Mouse (Mus musculus) G1E (cell line): Measurements from ENCODE around the gene Smyd2. TPM values are rescaled to one million over a fixed set of nuclear protein-coding genes. Genes with fewer than 3 reads are reported as not detected.

Experiments
- ATAC-seq: 2 replicates; pipeline ENCODE4 v1.8.0; 2016; ENCODE audit warnings: mild to moderate bottlenecking; ENCODE audit not compliant: insufficient number of reproducible peaks, poor library complexity, low FRiP score, severe bottlenecking; ENCODE audit errors: extremely low read depth
- DNase-seq: peaks from one replicate; pipeline ENCODE4 v3.0.0; 2012; ENCODE audit warnings: low spot score
- H3K27me3 ChIP-seq: 2 replicates; pipeline ENCODE4 v1.6.1; 2012; ENCODE audit warnings: mild to moderate bottlenecking, low read length, inconsistent platforms; ENCODE audit not compliant: insufficient read depth
- H3K36me3 ChIP-seq: replicated peaks from 2 replicates; pipeline ENCODE3; 2012; ENCODE audit warnings: mild to moderate bottlenecking, inconsistent platforms
- H3K4me1 ChIP-seq: 2 replicates; pipeline ENCODE4 v1.6.1; 2012; ENCODE audit warnings: low read depth, low read length, inconsistent platforms, mixed read lengths; ENCODE audit not compliant: insufficient read depth
- H3K4me3 ChIP-seq: 2 replicates; pipeline ENCODE4 v1.5.1; 2012; ENCODE audit warnings: low read depth, mild to moderate bottlenecking, inconsistent platforms, low read length, moderate library complexity, mixed read lengths
- H3K9me3 ChIP-seq: replicated peaks from 2 replicates; pipeline ENCODE4 v1.6.1; 2012; ENCODE audit warnings: inconsistent platforms
- CTCF ChIP-seq: IDR thresholded peaks from 2 replicates; pipeline ENCODE4 v1.5.1; 2012; ENCODE audit warnings: low read depth, low read length, inconsistent platforms, mixed read lengths
- GATA1 ChIP-seq: IDR thresholded peaks from 2 replicates; pipeline ENCODE4 v1.6.1; 2012; ENCODE audit warnings: borderline replicate concordance, low read length, inconsistent platforms, mixed read lengths
- GATA2 ChIP-seq: IDR thresholded peaks from 2 replicates; pipeline ENCODE4 v1.6.1; 2012; ENCODE audit warnings: low read depth, low read length, inconsistent platforms, borderline replicate concordance
- POLR2AphosphoS5 ChIP-seq: IDR thresholded peaks from 2 replicates; pipeline ENCODE4 v1.6.1; 2012; ENCODE audit warnings: low read depth, low read length, inconsistent platforms; ENCODE audit not compliant: insufficient replicate concordance
- TAL1 ChIP-seq: conservative IDR thresholded peaks from 2 replicates; pipeline ENCODE4 v1.6.1; 2012; ENCODE audit warnings: low read depth, low read length, inconsistent platforms, mixed read lengths
- polyA plus RNA-seq: library from polyadenylated mRNA; stranded (reverse); fragments of >175 nt; gene quantifications from 2 replicates; pipeline ENCODE4 v1.2.3, GENCODE M21; 2012
- total RNA-seq, 2 experiments: library from RNA; stranded (forward) in 1 of 2; stranded (reverse) in 1 of 2; fragments of 200-1000 nt in 1 of 2; fragments of >200 nt in 1 of 2; fragmentation: Nextera tagmentation in 1 of 2; gene quantifications; 2 replicates each; pipeline ENCODE4 v1.2.3; 2014 to 2017

Smyd2 gene
- total and polyA plus RNA-seq, 3 experiments: not detected

DNA sequence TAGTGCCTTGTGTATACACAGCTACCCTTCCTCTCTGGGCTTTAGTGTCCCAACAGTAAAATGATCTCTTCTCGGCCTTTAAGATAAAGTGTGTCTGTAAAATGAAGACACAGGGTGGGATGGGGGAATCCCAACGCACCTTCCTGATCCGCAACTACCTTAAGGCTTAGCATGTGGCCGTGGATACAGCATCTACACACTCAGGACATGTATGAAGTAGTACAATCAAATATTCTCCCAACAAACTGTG lies 670 bp downstream of the Smyd2 start:
- Histone ChIP-seq H3K9me3 (peaks cover 82% of the 10 kb centered on the region), H3K4me1 (no peaks in the 10 kb centered on the region), H3K4me3 (no peak overlapping the region), H3K36me3 (no peaks in the 10 kb centered on the region), H3K27me3 (no peaks in the 10 kb centered on the region)
- TF ChIP-seq CTCF (no peak), GATA1 (no peak), TAL1 (no peak), GATA2 (no peak), POLR2AphosphoS5 (no peak)
- DNase-seq (no peak), ATAC-seq (no peak)

DNA sequence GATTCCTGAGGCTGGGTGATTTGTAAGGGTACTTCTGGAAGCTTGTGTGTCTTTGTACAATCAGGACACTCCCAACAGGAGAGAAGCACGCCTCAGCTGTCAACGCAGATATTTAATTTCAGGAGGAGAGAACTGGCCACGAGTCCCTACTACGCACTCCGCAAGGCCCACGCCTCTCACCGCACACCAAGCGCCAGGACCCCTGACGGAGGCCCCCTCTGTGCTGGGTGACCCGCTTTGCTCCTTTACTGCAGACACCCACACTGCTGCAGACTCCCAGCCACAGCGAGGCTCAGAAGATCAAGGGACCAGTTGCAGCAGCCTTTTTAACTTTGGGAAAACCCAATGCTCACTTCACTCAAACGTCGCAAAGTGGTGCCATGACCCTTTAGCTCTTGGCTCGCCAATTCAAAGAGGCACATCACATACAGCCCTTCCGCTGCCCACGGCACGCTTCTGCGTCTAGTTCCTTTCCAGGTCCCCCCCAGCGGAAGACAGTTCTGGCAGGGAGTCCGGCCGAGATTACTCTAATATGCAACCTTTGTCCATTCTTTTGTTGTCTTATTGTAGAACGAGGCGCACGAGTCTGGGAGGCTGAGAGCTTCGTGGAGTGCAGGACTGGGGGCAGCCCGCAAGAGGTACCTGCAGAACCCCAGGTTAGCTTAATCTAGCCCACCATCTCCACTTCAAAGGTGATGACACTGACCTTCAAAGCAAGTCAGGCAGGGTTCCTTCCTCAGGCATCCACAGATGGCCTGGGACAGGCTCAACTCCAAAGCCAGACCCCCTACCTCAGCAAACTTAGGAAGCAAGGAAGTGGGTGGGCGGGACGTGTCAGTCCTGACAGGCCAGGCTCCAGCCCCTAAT lies 1.2 kb downstream of the Smyd2 start:
- H3K36me3 ChIP-seq: no peaks in the 10 kb centered on the region
- ATAC-seq (no peak), DNase-seq (no peak)
- no peak for TF ChIP-seq GATA2
- H3K27me3 ChIP-seq: no peaks in the 10 kb centered on the region
- no peaks in the 10 kb centered on the region for H3K4me1 ChIP-seq
- H3K9me3 ChIP-seq: peaks cover 83% of the 10 kb centered on the region
- H3K4me3 ChIP-seq: no peak overlapping the region; the same call in 1 of the 2 replicates

DNA sequence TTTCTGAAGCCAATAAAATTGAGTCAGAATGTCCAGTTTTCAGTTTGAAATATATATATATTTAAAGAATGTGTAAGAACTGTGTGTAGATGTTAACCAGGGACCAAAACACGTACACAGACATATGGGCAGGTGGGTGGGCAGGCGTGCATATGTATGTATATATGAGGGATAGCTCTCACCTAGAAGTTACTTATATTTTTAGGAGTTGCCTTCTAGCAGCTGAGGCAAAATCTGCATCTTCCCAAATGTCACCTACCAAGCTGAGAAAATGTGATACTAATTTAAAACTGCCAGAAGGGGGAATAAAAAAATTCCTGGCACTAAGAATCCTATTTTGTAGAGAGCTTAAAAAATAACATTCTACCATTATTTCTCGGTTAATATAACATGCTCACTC lies 2.4 kb downstream of the Smyd2 start:
- H3K4me1 ChIP-seq: no peaks in the 10 kb centered on the region
- H3K36me3 ChIP-seq: no peaks in the 10 kb centered on the region
- no peak overlapping the region for H3K4me3 ChIP-seq
- no peak for TF ChIP-seq GATA1
- TF ChIP-seq TAL1: no peak
- TF ChIP-seq CTCF: no peak
- no peak for TF ChIP-seq GATA2
- no peaks in the 10 kb centered on the region for H3K27me3 ChIP-seq
- peaks cover 80% of the 10 kb centered on the region for H3K9me3 ChIP-seq
- DNase-seq (no peak), ATAC-seq (no peak)

DNA sequence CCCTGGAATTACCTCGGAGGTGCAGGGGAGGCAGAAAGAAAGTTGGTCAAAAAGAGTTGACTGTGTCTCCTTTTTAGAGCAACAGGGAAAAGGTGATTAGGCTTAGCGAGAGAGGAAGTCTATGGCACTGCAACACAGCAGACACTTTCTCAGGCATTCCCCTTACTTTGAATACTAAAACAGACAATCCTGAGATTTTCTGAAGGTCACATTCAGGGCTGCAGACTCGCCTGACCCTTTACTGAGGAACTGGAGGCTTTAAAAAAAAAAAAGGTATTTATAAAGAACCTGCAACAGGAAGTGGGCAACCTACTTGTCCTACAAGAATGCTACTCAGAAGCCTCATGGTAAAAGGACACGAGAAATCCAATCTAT lies 5.0 kb downstream of the Smyd2 start:
- no peak for ATAC-seq
- Histone ChIP-seq H3K4me3 (no peak overlapping the region), H3K36me3 (no peaks in the 10 kb centered on the region), H3K27me3 (no peaks in the 10 kb centered on the region), H3K9me3 (peaks cover 82% of the 10 kb centered on the region), H3K4me1 (no peaks in the 10 kb centered on the region)
- TF ChIP-seq CTCF (no peak), TAL1 (no peak)
- no peak for DNase-seq

DNA sequence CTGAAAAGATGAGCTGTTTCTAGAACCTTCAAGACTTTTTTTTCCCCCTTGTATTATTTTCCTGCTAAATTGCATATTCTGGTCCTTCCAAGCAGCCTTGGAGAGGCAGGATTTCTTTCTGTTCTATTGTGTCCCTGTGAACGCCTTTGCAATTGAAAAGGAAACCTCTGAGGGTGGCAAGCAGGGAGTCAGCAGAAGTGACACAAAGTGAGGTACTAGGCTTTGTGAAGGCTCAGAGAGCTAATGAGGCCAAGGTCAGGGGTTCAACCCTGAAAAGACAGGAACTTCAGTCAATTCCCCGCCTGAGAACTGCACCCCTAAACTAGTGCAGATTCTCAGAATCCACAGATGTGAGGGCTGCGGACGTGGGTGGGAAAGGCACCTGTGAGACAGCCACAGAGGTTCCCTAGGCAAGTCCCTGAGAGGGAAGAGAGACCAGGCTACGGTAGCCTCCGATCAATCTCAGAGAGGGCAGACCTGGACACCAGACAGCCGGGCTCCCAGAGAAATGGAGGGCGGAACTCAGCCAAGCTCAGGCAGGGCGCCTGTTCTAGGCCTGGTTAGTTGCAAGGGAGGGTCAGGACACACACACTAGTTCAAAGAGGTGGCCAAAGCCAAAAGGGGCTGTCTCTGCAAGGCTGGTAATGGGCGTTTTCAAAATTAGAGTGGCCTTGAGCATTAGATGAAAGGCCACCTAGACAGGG lies 5.6 kb downstream of the Smyd2 start:
- H3K27me3 ChIP-seq: no peaks in the 10 kb centered on the region
- H3K9me3 ChIP-seq: peaks cover 81% of the 10 kb centered on the region
- no peak for ATAC-seq
- DNase-seq: no peak
- H3K36me3 ChIP-seq: no peaks in the 10 kb centered on the region
- H3K4me1 ChIP-seq: no peaks in the 10 kb centered on the region
- no peak overlapping the region for H3K4me3 ChIP-seq
- no peak for TF ChIP-seq CTCF
- no peak for TF ChIP-seq GATA1
- TF ChIP-seq POLR2AphosphoS5: no peak
- TF ChIP-seq GATA2: no peak
- TF ChIP-seq TAL1: no peak

DNA sequence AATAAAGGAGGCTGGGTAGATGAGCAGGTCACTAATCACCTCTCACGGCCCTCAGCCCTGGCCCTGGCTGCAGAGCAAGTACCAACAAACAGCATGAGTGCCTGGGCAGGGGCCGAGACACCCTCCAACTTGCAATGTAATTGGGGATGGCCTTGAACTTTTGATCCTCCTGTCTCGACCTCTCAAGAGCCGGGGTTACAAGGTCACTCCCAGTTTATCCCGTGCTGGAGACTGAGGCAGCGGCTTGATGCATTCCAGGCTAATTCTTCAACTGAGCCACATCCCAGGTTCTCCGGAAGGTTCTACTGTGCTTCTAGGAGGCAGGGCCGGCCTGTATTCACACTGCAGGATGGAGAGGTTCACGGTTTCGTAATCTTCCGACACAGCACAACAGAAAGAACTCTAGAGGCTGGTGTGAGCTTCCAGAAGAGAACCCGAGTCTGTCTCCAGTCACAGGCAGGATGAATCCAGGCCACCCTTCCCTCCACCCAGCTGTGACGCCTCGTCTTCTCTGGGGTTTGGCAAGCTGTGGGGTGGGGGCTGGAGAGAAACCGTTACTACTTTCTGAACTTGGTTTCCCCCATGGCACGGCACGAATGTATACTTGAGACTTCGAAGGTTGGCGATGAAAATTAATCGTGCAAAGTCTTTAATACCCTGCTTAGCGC lies 8.9 kb downstream of the Smyd2 start:
- Histone ChIP-seq H3K4me3 (no peak overlapping the region), H3K4me1 (no peaks in the 10 kb centered on the region), H3K36me3 (no peaks in the 10 kb centered on the region), H3K9me3 (peaks cover 88% of the 10 kb centered on the region), H3K27me3 (no peaks in the 10 kb centered on the region)
- TF ChIP-seq TAL1 (no peak), CTCF (no peak), GATA2 (no peak), POLR2AphosphoS5 (no peak), GATA1 (no peak)
- ATAC-seq (no peak), DNase-seq (no peak)
